Mouse (Mus musculus) lung, adult 2 months (tissue): ENCODE data around the gene Tctn3. TPM values are rescaled to one million over a fixed set of nuclear protein-coding genes. Genes with fewer than 3 reads are reported as not detected.
A peak's percentile ranks its signal among the peaks of the same experiment; 100 is the strongest.

Experiments used
- DNase-seq: peaks from one replicate; pipeline ENCODE4 v3.0.0; 2022
- H3K4me1 ChIP-seq: fragments of 200-500 bp; 2 replicates; pipeline ENCODE4 v1.6.1; 2011; ENCODE audit warnings: low read length; ENCODE audit not compliant: control insufficient read depth, insufficient read depth
- H3K4me3 ChIP-seq: fragments of 200-500 bp; replicated peaks from 2 replicates; pipeline ENCODE3; 2011; ENCODE audit warnings: low read depth, mild to moderate bottlenecking, control low read depth, low read length; ENCODE audit errors: extremely low read depth
- CTCF ChIP-seq: fragments of 200-500 bp; IDR thresholded peaks from 2 replicates; pipeline ENCODE4 v1.5.1; 2011; ENCODE audit warnings: mild to moderate bottlenecking, low read length, control low read depth; ENCODE audit not compliant: insufficient read depth
- POLR2A ChIP-seq: fragments of 200-500 bp; IDR thresholded peaks from 2 replicates; pipeline ENCODE4 v1.6.1; 2011; ENCODE audit warnings: low read depth, mild to moderate bottlenecking, control low read depth, low read length, borderline replicate concordance; ENCODE audit errors: extremely low read depth
- WGBS: fragments of 180-500 bp; shearing (Covaris S2); methylation state at CpG from one replicate; pipeline ENCODE4 v1.1.7; 2018; 5-methylcytosine and 5-hydroxymethylcytosine counted together
- polyA plus RNA-seq: library from polyadenylated mRNA; depleted of rRNA; stranded (reverse); fragments of >200 nt; gene quantifications from 2 replicates; pipeline ENCODE4 v1.2.3, GENCODE M21; 2012

The Tctn3 gene
- polyA plus RNA-seq, 1 experiment = 12.1 TPM

DNA sequence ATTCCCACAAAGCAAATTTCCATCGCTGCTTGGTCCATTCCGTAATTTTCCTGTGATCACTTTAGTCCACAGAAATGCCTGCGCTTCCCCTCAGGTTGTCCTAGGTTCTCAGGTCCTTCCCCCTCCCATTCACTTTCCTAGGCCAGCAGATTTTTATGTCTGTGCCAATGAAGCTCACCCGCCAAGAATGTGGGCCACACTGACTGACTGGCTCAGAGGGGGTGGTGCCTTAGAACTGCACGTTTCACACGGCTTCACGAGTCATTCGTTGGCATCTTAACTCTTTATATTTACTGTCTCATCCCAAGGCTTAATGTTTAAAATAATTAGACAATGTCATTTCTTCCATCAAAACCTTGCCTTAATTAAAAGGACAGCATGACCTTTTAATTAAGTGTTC is 16.2 kb downstream of the Tctn3 start:
- H3K4me3 ChIP-seq = no peak overlapping the region
- WGBS = 73% methylated on average over 8 of the region's 8 CpGs
- DNase-seq = no peak
- TF ChIP-seq CTCF (no peak), POLR2A (no peak)
- H3K4me1 ChIP-seq = no peaks in the 10 kb centered on the region

- no peak for DNase-seq
- Histone ChIP-seq H3K4me3 (no peak overlapping the region), H3K4me1 (no peaks in the 10 kb centered on the region)
- TF ChIP-seq POLR2A (no peak), CTCF (no peak)
- 80% methylated on average over 3 of the region's 3 CpGs for WGBS
Observed at GRCm38 (mm10) chr19:40595231-40595630, 16.8 kb downstream of the Tctn3 start.

GRCm38 (mm10) chr19:40589530-40589880 is 22.5 kb downstream of the Tctn3 start:
- WGBS = under 1% methylated on average over 10 of the region's 10 CpGs

GRCm38 (mm10) chr19:40588847-40589529 is 23.0 kb downstream of the Tctn3 start:
- H3K4me1 ChIP-seq = peaks cover 2% of the 10 kb centered on the region; the same call in 1 of the 2 replicates
- under 1% methylated on average over 18 of the region's 18 CpGs for WGBS
- peak; percentile 83 for DNase-seq
- no peak for TF ChIP-seq POLR2A
- TF ChIP-seq CTCF = peak; percentile 66
- peak overlapping the region; percentile 93 for H3K4me3 ChIP-seq

More at GRCm38 (mm10) chr19:40589530-40589880, 22.5 kb downstream of the Tctn3 start:
- no peak for TF ChIP-seq CTCF
- no peak for TF ChIP-seq POLR2A
- H3K4me3 ChIP-seq = peak overlapping the region; percentile 85
- DNase-seq = no peak
- H3K4me1 ChIP-seq = peaks cover 2% of the 10 kb centered on the region; the same call in 1 of the 2 replicates

DNA sequence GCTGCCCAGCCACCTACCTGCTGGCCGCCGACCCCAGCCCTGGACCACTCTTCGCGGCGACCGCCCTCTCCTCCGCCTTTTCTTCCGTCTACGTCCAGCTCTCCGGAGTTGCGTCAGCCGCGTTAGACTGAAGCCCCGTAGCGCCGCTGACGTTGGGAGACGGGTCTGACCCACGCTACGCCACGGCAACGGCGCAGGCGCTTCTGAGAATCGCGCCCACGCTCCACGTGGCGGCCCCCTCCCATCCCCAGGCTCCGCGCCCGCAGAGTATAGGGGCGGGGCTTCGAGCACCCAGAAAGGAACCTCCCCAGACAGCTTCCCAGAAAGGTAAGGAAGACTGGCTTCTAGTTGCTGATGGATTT is 23.8 kb downstream of the Tctn3 start, which contains the start of gene Aldh18a1:
TSS of gene Aldh18a1 (minus strand) at position 171 of the 362 bp plus-strand sequence.
- H3K4me3 ChIP-seq = peak within 1 kb of the TSS; percentile 93
- TF ChIP-seq POLR2A = no peak
- no peak for TF ChIP-seq CTCF
- peak; percentile 90 for DNase-seq
- WGBS = 1% methylated on average over 34 of the region's 34 CpGs
- peaks cover 2% of the 10 kb centered on the region; the same call in 1 of the 2 replicates for H3K4me1 ChIP-seq

DNA sequence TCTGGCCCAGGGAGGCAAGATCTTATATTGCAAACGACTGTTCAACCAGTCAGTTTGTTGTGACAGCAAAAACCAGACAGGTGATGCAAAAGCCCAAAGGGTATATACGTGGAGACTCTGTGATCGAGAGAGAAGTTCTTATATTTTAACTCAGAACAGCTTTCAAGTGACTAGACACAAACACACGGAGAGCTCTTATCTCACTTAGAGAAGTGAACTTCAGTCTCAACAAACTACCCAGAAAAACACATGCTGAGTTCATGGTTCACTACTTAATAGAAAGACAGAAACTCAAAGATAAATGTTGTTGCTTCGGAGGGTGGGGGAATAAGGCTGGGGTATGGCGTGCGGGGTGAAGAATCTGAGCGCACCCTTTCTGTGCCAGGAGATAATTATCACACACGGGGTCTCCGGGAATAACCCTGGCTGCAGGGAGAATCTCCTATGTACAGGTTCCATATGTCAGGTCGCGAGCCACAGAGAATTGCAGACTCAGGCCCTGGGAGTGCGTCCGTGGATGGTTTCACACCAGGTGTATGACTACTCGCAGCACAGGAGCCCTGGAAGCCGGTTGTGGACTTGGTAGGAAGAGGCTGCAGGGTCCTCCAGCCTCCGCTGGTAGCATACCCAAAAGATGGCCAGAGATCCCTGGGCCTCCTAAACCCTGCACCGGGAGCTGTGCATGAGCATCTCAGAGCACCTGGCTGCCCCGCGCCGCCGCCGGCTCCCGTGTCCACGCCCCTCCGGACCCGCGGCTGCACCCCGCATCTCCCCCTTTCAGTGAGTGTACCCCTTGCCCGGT is 24.3 kb downstream of the Tctn3 start:
- 4% methylated on average over 30 of the region's 30 CpGs for WGBS
- DNase-seq = no peak
- TF ChIP-seq POLR2A (no peak), CTCF (no peak)
- Histone ChIP-seq H3K4me1 (peaks cover 2% of the 10 kb centered on the region; the same call in 1 of the 2 replicates), H3K4me3 (peak overlapping the region; percentile 93)

DNA sequence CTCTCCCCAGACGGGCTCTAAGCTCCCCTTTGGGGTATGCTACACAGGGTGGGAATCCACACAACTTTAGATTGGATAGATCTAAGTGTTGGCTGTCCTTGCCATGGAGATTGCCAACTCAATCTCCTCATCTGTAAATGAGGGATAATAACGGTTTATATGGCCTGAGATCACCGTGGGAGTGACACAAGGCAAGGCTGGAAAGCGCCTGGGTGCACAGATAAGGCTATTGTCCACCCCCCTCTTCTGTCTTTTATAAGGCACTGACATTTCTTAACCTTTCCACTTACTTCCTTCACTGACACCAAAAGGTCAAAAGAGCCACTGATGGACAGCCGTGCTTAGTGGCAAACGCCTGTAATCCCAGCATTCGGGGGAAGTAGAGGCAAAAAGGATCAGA is 25.1 kb downstream of the Tctn3 start:
- no peak for TF ChIP-seq CTCF
- TF ChIP-seq POLR2A = no peak
- H3K4me3 ChIP-seq = no peak overlapping the region
- no peak for DNase-seq
- 62% methylated on average over 7 of the region's 7 CpGs for WGBS
- peaks cover 2% of the 10 kb centered on the region; the same call in 1 of the 2 replicates for H3K4me1 ChIP-seq

DNA sequence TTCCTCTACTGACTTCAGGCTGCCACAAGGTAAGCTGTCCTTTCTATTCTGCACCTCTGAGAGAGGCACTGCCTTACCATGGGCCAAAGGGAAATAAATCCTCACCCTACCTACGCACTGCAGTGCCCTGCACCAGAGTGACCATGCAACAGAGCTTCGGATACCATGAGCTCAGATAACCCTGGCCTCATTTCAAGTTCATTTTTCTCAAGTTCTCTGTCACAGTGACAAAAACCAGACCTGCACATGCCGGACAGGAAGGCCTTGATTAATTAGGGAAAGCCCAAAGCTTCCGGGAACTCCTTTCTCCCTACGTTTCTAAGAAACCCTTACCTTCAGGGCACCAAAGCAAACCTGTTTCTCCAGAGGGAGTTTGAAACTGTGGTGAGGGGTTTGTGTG is 30.4 kb downstream of the Tctn3 start:
- TF ChIP-seq POLR2A (no peak), CTCF (no peak)
- DNase-seq = no peak
- 63% methylated on average over 5 of the region's 5 CpGs for WGBS
- Histone ChIP-seq H3K4me3 (no peak overlapping the region), H3K4me1 (no peaks in the 10 kb centered on the region)

DNA sequence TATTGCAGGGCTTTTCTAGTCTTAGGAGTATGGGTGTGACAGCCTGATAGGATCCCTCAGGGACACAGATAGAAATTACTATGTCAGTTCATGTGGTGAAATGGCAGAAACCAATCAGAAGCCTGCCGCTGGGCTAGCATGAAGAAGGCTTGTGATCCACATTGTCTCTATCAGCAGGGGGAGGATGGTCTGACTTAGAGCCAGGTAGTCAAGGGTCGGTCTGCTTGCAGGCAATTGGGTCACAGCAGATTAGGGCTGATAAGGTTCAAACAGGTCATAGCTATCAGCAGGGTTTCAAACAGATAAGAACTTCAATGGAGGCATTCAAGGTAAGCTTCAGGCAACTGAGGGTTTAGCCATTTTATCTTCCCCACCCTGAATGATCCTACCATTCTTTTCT is 31.1 kb downstream of the Tctn3 start:
- no peak overlapping the region for H3K4me3 ChIP-seq
- H3K4me1 ChIP-seq = no peaks in the 10 kb centered on the region
- WGBS = 77% methylated on average over 2 of the region's 2 CpGs
- DNase-seq = no peak
- TF ChIP-seq POLR2A (no peak), CTCF (no peak)

DNA sequence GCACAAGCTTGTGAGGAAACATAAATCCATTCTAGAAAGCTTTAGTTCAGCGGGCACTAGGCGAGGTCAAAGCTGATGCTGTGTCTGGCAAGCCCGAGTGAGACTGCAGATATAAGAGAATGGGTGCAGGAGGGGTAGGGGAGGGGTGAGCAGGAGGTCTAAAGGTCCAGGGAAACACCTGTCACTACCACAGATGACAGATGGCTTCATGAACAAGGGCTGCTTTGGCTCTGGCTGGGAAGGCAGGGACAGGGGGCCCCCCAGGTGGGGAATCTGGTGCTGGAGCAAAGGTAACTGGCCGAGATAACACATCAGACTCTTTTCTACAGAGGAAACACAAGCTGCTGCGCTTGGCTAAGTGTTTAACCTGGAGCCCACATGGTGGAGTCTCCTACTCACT is 36.6 kb downstream of the Tctn3 start:
- WGBS = 79% methylated on average over 5 of the region's 5 CpGs
- no peaks in the 10 kb centered on the region for H3K4me1 ChIP-seq
- no peak overlapping the region for H3K4me3 ChIP-seq
- no peak for TF ChIP-seq POLR2A
- no peak for TF ChIP-seq CTCF
- no peak for DNase-seq
